Comparison of ENCODE assay signal across 9 mouse cellular contexts in genomic region chr3:157565196-157565595, GRCm38 (mm10). TPM values are rescaled to one million over a fixed set of nuclear protein-coding genes. Genes with fewer than 3 reads are reported as not detected.
A peak's percentile ranks its signal among the peaks of the same experiment; 100 is the strongest.
DNase-seq lines count a peak whose midpoint lies in the region; ATAC-seq and TF ChIP-seq lines count a peak whose summit lies in the region.
"Had no signal": no experiment of that assay in that cellular context is flagged by ENCODE, and none has a peak within 500 bp of the region (broad histone marks: within the 10 kb centered on the region; RNA-seq: fewer than 3 reads in every experiment).

No protein-coding gene starts in this region.

- WGBS in cerebellum, adult 2 months = 6% methylated on average over 2 of the region's 2 CpGs
- WGBS in forebrain, postnatal 0 days = 7% methylated on average over 2 of the region's 2 CpGs

- H3K27ac ChIP-seq in cerebellum, adult 2 months (ENCODE audit: insufficient read depth, low read length) = no peak overlapping the region
- H3K27ac ChIP-seq in ES-E14 (ENCODE audit: insufficient read depth, low read depth, low read length, poor library complexity, severe bottlenecking) = no peak overlapping the region
- H3K27ac ChIP-seq in forebrain, postnatal 0 days (ENCODE audit: low read depth, low read length) = no peak overlapping the region

- H3K9me3 ChIP-seq in ES-E14 (ENCODE audit: control insufficient read depth, insufficient read depth, low read depth, low read length) = no peaks in the 10 kb centered on the region
- no peaks in the 10 kb centered on the region for H3K9me3 ChIP-seq in forebrain, postnatal 0 days (ENCODE audit: low read length)

- H3K36me3 ChIP-seq in ES-E14 (ENCODE audit: control insufficient read depth, insufficient read depth, low read length, poor library complexity, severe bottlenecking) = no peaks in the 10 kb centered on the region
- H3K36me3 ChIP-seq in forebrain, postnatal 0 days (ENCODE audit: insufficient read depth) = no peaks in the 10 kb centered on the region
- H3K36me3 ChIP-seq in splenic B cell, adult 2 months (ENCODE audit: control insufficient read depth, insufficient read depth, low read length, poor library complexity, severe bottlenecking) = no peaks in the 10 kb centered on the region

- TF ChIP-seq POLR2A in cerebellum, adult 2 months (IDR thresholded peaks at IDR 0.05; ENCODE audit: borderline replicate concordance, insufficient read depth, low read length) = no peak

- no peak for TF ChIP-seq CTCF in cerebellum, adult 2 months (IDR thresholded peaks at IDR 0.05; ENCODE audit: borderline replicate concordance, insufficient read depth, low read depth, low read length)
- TF ChIP-seq CTCF in forebrain, postnatal 0 days (IDR thresholded peaks at IDR 0.05; ENCODE audit: low read depth) = peak; percentile 73

- H3K4me1 ChIP-seq in cerebellum, adult 2 months (ENCODE audit: control insufficient read depth, insufficient read depth, low read length) = no peaks in the 10 kb centered on the region; the same call in 1 of the 2 replicates
- peaks cover 0 to 5% of the 10 kb centered on the region in 2 experiments; a peak in 1 of 4 replicates for H3K4me1 ChIP-seq in ES-E14 (ENCODE audit: control insufficient read depth in 2 of 2, insufficient read depth in 2 of 2, low read length in 2 of 2, poor library complexity in 1 of 2)
- peaks cover 3% of the 10 kb centered on the region; the same call in 1 of the 2 replicates for H3K4me1 ChIP-seq in forebrain, postnatal 0 days (ENCODE audit: insufficient read depth)

- no peak overlapping the region for H3K9ac ChIP-seq in ES-E14 (ENCODE audit: insufficient read depth, low read depth, low read length, poor library complexity, severe bottlenecking)
- no peak overlapping the region for H3K9ac ChIP-seq in forebrain, postnatal 0 days

- no peak overlapping the region for H3K4me2 ChIP-seq in forebrain, postnatal 0 days (ENCODE audit: low read depth)

- peak; percentile 36 to 38 for DNase-seq in cerebellum, postnatal 14 days
- DNase-seq in cerebellum, adult 2 months = no peak
- DNase-seq in left cerebral cortex, postnatal 14 days (ENCODE audit: low spot score in 2 of 2) = peak; percentile 67 to 71
- DNase-seq in left cerebral cortex, postnatal 36 days (ENCODE audit: low spot score in 2 of 2) = no peak
- no peak for DNase-seq in ES-E14 (ENCODE audit: low read depth, low spot score)
- peak; percentile 81 for DNase-seq in forebrain, postnatal 0 days
- peak; percentile 45 for DNase-seq in splenic B cell, adult 2 months (ENCODE audit: low read depth, low spot score)
- no peak for DNase-seq in spleen, postnatal 4 days (ENCODE audit: low spot score in 2 of 2)

- ATAC-seq in forebrain, postnatal 0 days = peak; percentile 21; the same call in 1 of the 2 replicates

- in situ Hi-C loops in ES-E14 (cut with MboI; ENCODE audit: low sequenced_read_pairs in 2 of 2, unreplicated experiment in 2 of 2) = loop anchor here in 1 of 2 experiments (10.0 kb wide), 1 partner anchor 150 kb away; no protein-coding TSS in a partner anchor

- no peak overlapping the region for H3K4me3 ChIP-seq in cerebellum, adult 2 months (replicated peaks; ENCODE audit: insufficient read depth, low read depth, low read length)
- no peak overlapping the region for H3K4me3 ChIP-seq in ES-E14 (ENCODE audit: insufficient read depth in 1 of 2, low read depth in 1 of 2, low read length in 2 of 2, poor library complexity in 1 of 2, severe bottlenecking in 1 of 2)
- H3K4me3 ChIP-seq in forebrain, postnatal 0 days (ENCODE audit: low read depth, low read length) = no peak overlapping the region
- H3K4me3 ChIP-seq: myocyte had no signal

- H3K27me3 ChIP-seq in cerebellum, adult 2 months (ENCODE audit: control insufficient read depth, insufficient read depth, low read length) = no peaks in the 10 kb centered on the region
- H3K27me3 ChIP-seq in forebrain, postnatal 0 days (ENCODE audit: insufficient read depth, low read length) = peaks cover 28% of the 10 kb centered on the region
- no peaks in the 10 kb centered on the region for H3K27me3 ChIP-seq in splenic B cell, adult 2 months (ENCODE audit: control insufficient read depth, insufficient read depth, low read length, poor library complexity, severe bottlenecking)

- intact Hi-C loops in left cerebral cortex, postnatal 14 days (cut with DNase I) = loop anchor here (1.0 to 10.0 kb wide), 4 partner anchors 152 to 1980 kb away; no protein-coding TSS in a partner anchor
- intact Hi-C loops in left cerebral cortex, postnatal 36 days (cut with DNase I) = loop anchor here (10.0 kb wide), 3 partner anchors 310 to 1980 kb away; no protein-coding TSS in a partner anchor

TF ChIP-seq in ES-E14, 5 proteins besides CTCF, POLR2A, EP300 and RAD21:
- no peak for TF ChIP-seq HCFC1 (IDR thresholded peaks at IDR 0.05; ENCODE audit: borderline replicate concordance, insufficient read depth, low read length)
- no peak for TF ChIP-seq ZNF384 (IDR thresholded peaks at IDR 0.05; ENCODE audit: low read depth, low read length)
- TF ChIP-seq ZC3H11A (IDR thresholded peaks at IDR 0.05; ENCODE audit: borderline replicate concordance, low read depth, low read length) = peak; percentile 58

RNA-seq across cellular contexts. Expression of gene Ptger3, which starts 1.5 kb away (rescaled TPM):
- polyA plus RNA-seq in cerebellum, adult 2 months (2012; rRNA removed) = 0.34 and 0.43 TPM in 2 replicates
- total RNA-seq in left cerebral cortex, postnatal 14 days (2021) = 1 to 10 TPM; 6.7 to 6.9 TPM
- 1 to 10 TPM; 3.3 to 5.2 TPM for total RNA-seq in left cerebral cortex, postnatal 36 days (2021)
- 0.49 and 0.53 TPM in 2 replicates for total RNA-seq in ES-E14 (2012; rRNA removed)
- 9.6 and 9.8 TPM in 2 replicates for total RNA-seq in forebrain, postnatal 0 days (2014; rRNA removed)
- polyA plus RNA-seq in forebrain, postnatal 0 days (2015; fragmentation: Nextera tagmentation; extraction: Ambion mirVana) = 6.2 and 9.0 TPM in 2 replicates
- polyA plus RNA-seq: myocyte had no signal

RNA-seq across cellular contexts. Expression of gene Zranb2, which starts 31.2 kb away (rescaled TPM):
- polyA plus RNA-seq in cerebellum, adult 2 months (2012; rRNA removed) = 149 and 159 TPM in 2 replicates
- 100 to 1,000 TPM; 149 to 150 TPM for total RNA-seq in left cerebral cortex, postnatal 14 days (2021)
- 100 to 1,000 TPM; 126 to 157 TPM for total RNA-seq in left cerebral cortex, postnatal 36 days (2021)
- 62.7 and 72.6 TPM in 2 replicates for total RNA-seq in ES-E14 (2012; rRNA removed)
- 104 and 109 TPM in 2 replicates for total RNA-seq in forebrain, postnatal 0 days (2014; rRNA removed)
- 76.6 and 82.6 TPM in 2 replicates for polyA plus RNA-seq in forebrain, postnatal 0 days (2015; fragmentation: Nextera tagmentation; extraction: Ambion mirVana)

Comparison
In these comparisons a context has a peak if more than half of its experiments do, and no peak if none do; other contexts are left out.
1. DNase-seq: peak in cerebellum, postnatal 14 days (2 of 2), left cerebral cortex, postnatal 14 days (2 of 2), forebrain, postnatal 0 days (single experiment) and splenic B cell, adult 2 months (single experiment); none in cerebellum, adult 2 months (0 of 2), left cerebral cortex, postnatal 36 days (0 of 2), ES-E14 (single experiment) and spleen, postnatal 4 days (0 of 2).